In the genomic region with DNA sequence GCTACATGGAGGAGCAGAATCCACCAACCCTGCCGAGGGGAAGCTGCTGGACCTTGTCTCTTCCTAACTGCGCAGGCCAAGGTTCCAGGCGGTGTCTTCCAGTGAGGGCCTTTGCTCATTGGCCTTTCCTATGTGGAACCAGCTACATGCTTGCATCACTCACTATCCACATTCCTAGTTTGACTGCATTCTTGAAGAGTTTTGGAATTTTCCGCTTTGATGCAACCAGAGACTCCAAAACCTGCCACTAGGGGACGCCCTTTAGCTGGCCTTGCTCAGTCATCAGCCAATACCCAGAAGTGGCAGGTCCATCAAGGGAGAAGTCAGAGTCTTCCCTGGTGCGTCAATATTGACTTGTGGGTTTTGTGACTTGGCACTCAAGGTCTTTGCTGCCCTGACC, we compare ENCODE assay signal across 8 mouse cellular contexts.
DNase-seq lines count a peak whose midpoint lies in the region; ATAC-seq and TF ChIP-seq lines count a peak whose summit lies in the region.

No protein-coding gene starts in this region.

- no peaks in the 10 kb centered on the region for H3K27me3 ChIP-seq in hindbrain, embryonic 11.5 days (ENCODE audit: control insufficient read depth, insufficient read depth, low read length)
- no peaks in the 10 kb centered on the region for H3K27me3 ChIP-seq in hindbrain, embryonic 13.5 days
- H3K27me3 ChIP-seq in kidney, adult 2 months (replicated peaks; ENCODE audit: control insufficient read depth, insufficient read depth, low read length): no peaks in the 10 kb centered on the region
- H3K27me3 ChIP-seq in limb, embryonic 10.5 days (ENCODE audit: low read depth, poor library complexity, severe bottlenecking): no peaks in the 10 kb centered on the region
- no peaks in the 10 kb centered on the region for H3K27me3 ChIP-seq in neural tube, embryonic 12.5 days (replicated peaks)
- H3K27me3 ChIP-seq in testis, adult 2 months (ENCODE audit: control insufficient read depth, insufficient read depth, low read length): no peaks in the 10 kb centered on the region

- peak; percentile 88 for DNase-seq in hindbrain, embryonic 11.5 days (ENCODE audit: low spot score)
- DNase-seq in cerebellum, adult 9-10 months: peak; percentile 85
- peak; percentile 79 to 86 for DNase-seq in frontal cortex, postnatal 25 days (ENCODE audit: low spot score in 2 of 2)
- DNase-seq in kidney, adult 2 months: peak; percentile 89
- DNase-seq in limb, embryonic 10.5 days (ENCODE audit: low spot score): peak; percentile 89

- H3K4me2 ChIP-seq in hindbrain, embryonic 11.5 days (replicated peaks; ENCODE audit: low read depth, low read length): no peak overlapping the region
- no peak overlapping the region for H3K4me2 ChIP-seq in hindbrain, embryonic 13.5 days
- no peak overlapping the region for H3K4me2 ChIP-seq in neural tube, embryonic 12.5 days (replicated peaks)

- H3K9me3 ChIP-seq in hindbrain, embryonic 11.5 days (ENCODE audit: control insufficient read depth, low read length): no peaks in the 10 kb centered on the region
- no peaks in the 10 kb centered on the region for H3K9me3 ChIP-seq in hindbrain, embryonic 13.5 days
- no peaks in the 10 kb centered on the region for H3K9me3 ChIP-seq in limb, embryonic 10.5 days (replicated peaks)
- H3K9me3 ChIP-seq in neural tube, embryonic 12.5 days: no peaks in the 10 kb centered on the region

- H3K36me3 ChIP-seq in hindbrain, embryonic 11.5 days (ENCODE audit: control insufficient read depth, insufficient read depth, low read length): no peaks in the 10 kb centered on the region
- no peaks in the 10 kb centered on the region for H3K36me3 ChIP-seq in hindbrain, embryonic 13.5 days
- H3K36me3 ChIP-seq in kidney, adult 2 months (ENCODE audit: control insufficient read depth, insufficient read depth, low read length): no peaks in the 10 kb centered on the region
- H3K36me3 ChIP-seq in limb, embryonic 10.5 days: no peaks in the 10 kb centered on the region
- no peaks in the 10 kb centered on the region for H3K36me3 ChIP-seq in neural tube, embryonic 12.5 days
- H3K36me3 ChIP-seq in testis, adult 2 months (ENCODE audit: control insufficient read depth, insufficient read depth, low read length): no peaks in the 10 kb centered on the region

- peak; percentile 56 for ATAC-seq in hindbrain, embryonic 11.5 days (ENCODE audit: low FRiP score)
- no peak for ATAC-seq in hindbrain, embryonic 13.5 days (ENCODE audit: low FRiP score)
- ATAC-seq in neural tube, embryonic 12.5 days (ENCODE audit: low FRiP score, low read depth): peak; percentile 53; the same call in 1 of the 2 replicates

- TF ChIP-seq POLR2A in kidney, adult 2 months (IDR thresholded peaks at IDR 0.05; ENCODE audit: low read depth, low read length): no peak
- TF ChIP-seq POLR2A in testis, adult 2 months (IDR thresholded peaks at IDR 0.05; ENCODE audit: control insufficient read depth, low read depth, low read length): no peak

- no peak overlapping the region for H3K4me3 ChIP-seq in hindbrain, embryonic 11.5 days (ENCODE audit: low read depth, low read length)
- H3K4me3 ChIP-seq in hindbrain, embryonic 13.5 days: no peak overlapping the region
- H3K4me3 ChIP-seq in kidney, adult 2 months (ENCODE audit: insufficient read depth, low read depth, low read length): no peak overlapping the region
- no peak overlapping the region for H3K4me3 ChIP-seq in limb, embryonic 10.5 days
- no peak overlapping the region for H3K4me3 ChIP-seq in neural tube, embryonic 12.5 days
- H3K4me3 ChIP-seq in testis, adult 2 months (ENCODE audit: control insufficient read depth, low read depth, low read length): peak overlapping the region; percentile 59

- H3K27ac ChIP-seq in hindbrain, embryonic 11.5 days (ENCODE audit: low read depth, low read length): no peak overlapping the region
- no peak overlapping the region for H3K27ac ChIP-seq in hindbrain, embryonic 13.5 days
- no peak overlapping the region for H3K27ac ChIP-seq in kidney, adult 2 months (ENCODE audit: insufficient read depth, low read depth, low read length)
- H3K27ac ChIP-seq in limb, embryonic 10.5 days: no peak overlapping the region
- H3K27ac ChIP-seq in neural tube, embryonic 12.5 days: no peak overlapping the region
- no peak overlapping the region for H3K27ac ChIP-seq in testis, adult 2 months (ENCODE audit: control insufficient read depth, insufficient read depth, low read depth, low read length)

- 16% methylated on average over 6 of the region's 6 CpGs for WGBS in hindbrain, embryonic 11.5 days
- WGBS in hindbrain, embryonic 13.5 days: 22% methylated on average over 6 of the region's 6 CpGs
- WGBS in kidney, adult 2 months: 8% methylated on average over 6 of the region's 6 CpGs
- 23% methylated on average over 6 of the region's 6 CpGs for WGBS in limb, embryonic 10.5 days
- WGBS in neural tube, embryonic 12.5 days: 23% methylated on average over 6 of the region's 6 CpGs

- TF ChIP-seq CTCF in kidney, adult 2 months (conservative IDR thresholded peaks at IDR 0.05; ENCODE audit: insufficient read depth, insufficient read length, low read depth, low read length): peak; percentile 99
- peak; percentile 92; the same call in 1 of the 2 replicates for TF ChIP-seq CTCF in testis, adult 2 months (IDR thresholded peaks at IDR 0.05; ENCODE audit: control insufficient read depth, insufficient read depth, insufficient replicate concordance, low read depth, low read length)

- no peak overlapping the region for H3K9ac ChIP-seq in hindbrain, embryonic 11.5 days (ENCODE audit: low read depth, low read length)
- no peak overlapping the region for H3K9ac ChIP-seq in hindbrain, embryonic 13.5 days
- H3K9ac ChIP-seq in neural tube, embryonic 12.5 days: no peak overlapping the region

- H3K4me1 ChIP-seq in hindbrain, embryonic 11.5 days (replicated peaks; ENCODE audit: control insufficient read depth, insufficient read depth, low read length): no peaks in the 10 kb centered on the region
- H3K4me1 ChIP-seq in hindbrain, embryonic 13.5 days (replicated peaks): no peaks in the 10 kb centered on the region
- no peaks in the 10 kb centered on the region for H3K4me1 ChIP-seq in kidney, adult 2 months (ENCODE audit: control insufficient read depth, insufficient read depth, low read length)
- H3K4me1 ChIP-seq in limb, embryonic 10.5 days: no peaks in the 10 kb centered on the region
- H3K4me1 ChIP-seq in neural tube, embryonic 12.5 days: no peaks in the 10 kb centered on the region
- H3K4me1 ChIP-seq in testis, adult 2 months (ENCODE audit: control insufficient read depth, insufficient read depth, low read length): peaks cover 2% of the 10 kb centered on the region
